Mouse (Mus musculus) forebrain, embryonic 16.5 days (tissue): ENCODE measurements at regions not wholly inside any gene's neighbourhood (a gene's known extent, or its start where the extent isn't known, plus 50 kb on each side); places are given as distances from the start of the nearest gene placed in this dataset.
A peak's percentile ranks its signal among the peaks of the same experiment; 100 is the strongest.
"Not testable (repeated sequence)": the region's sequence is repeated elsewhere in the genome, so short reads cannot be mapped to it uniquely, and the experiment has no call there.

Experiments
- ATAC-seq: fragments of 200-750 bp; cut with Nextera tagmentation; 2 replicates; pipeline ENCODE4 v1.8.0; 2017; ENCODE audit warnings: mild to moderate bottlenecking, moderate library complexity
- H3K27ac ChIP-seq: fragments of 300-500 bp; sonication (generic); 2 replicates; pipeline ENCODE4 v1.5.1; 2014; ENCODE audit warnings: low read length, control low read depth
- H3K27me3 ChIP-seq: fragments of 300-500 bp; sonication (generic); replicated peaks from 2 replicates; pipeline ENCODE4 v1.6.1; 2014; ENCODE audit warnings: low read length; ENCODE audit not compliant: control insufficient read depth, insufficient read depth
- H3K36me3 ChIP-seq: fragments of 300-500 bp; sonication (generic); 2 replicates; pipeline ENCODE4 v1.6.1; 2014; ENCODE audit not compliant: control insufficient read depth, insufficient read depth
- H3K4me1 ChIP-seq: fragments of 300-500 bp; sonication (generic); replicated peaks from 2 replicates; pipeline ENCODE4 v1.6.1; 2014; ENCODE audit warnings: low read length; ENCODE audit not compliant: control insufficient read depth, insufficient read depth
- H3K4me2 ChIP-seq: fragments of 300-500 bp; sonication (generic); 2 replicates; pipeline ENCODE4 v1.6.1; 2014; ENCODE audit warnings: mild to moderate bottlenecking, low read length, control low read depth
- H3K4me3 ChIP-seq: fragments of 300-500 bp; sonication (generic); replicated peaks from 2 replicates; pipeline ENCODE4 v1.5.1; 2014; ENCODE audit warnings: mild to moderate bottlenecking, low read length, control low read depth
- H3K9ac ChIP-seq: fragments of 300-500 bp; sonication (generic); replicated peaks from 2 replicates; pipeline ENCODE4 v1.6.1; 2014; ENCODE audit warnings: low read depth, low read length, control low read depth
- H3K9me3 ChIP-seq: fragments of 300-500 bp; sonication (generic); 2 replicates; pipeline ENCODE4 v1.6.1; 2016; ENCODE audit warnings: low read length; ENCODE audit not compliant: control insufficient read depth
- WGBS: fragments of 180-500 bp; shearing (Covaris S2); extraction: QIAGEN DNeasy Blood & Tissue Kit; methylation state at CpG from one replicate; pipeline ENCODE4 v1.1.7; 2014; 5-methylcytosine and 5-hydroxymethylcytosine counted together

DNA sequence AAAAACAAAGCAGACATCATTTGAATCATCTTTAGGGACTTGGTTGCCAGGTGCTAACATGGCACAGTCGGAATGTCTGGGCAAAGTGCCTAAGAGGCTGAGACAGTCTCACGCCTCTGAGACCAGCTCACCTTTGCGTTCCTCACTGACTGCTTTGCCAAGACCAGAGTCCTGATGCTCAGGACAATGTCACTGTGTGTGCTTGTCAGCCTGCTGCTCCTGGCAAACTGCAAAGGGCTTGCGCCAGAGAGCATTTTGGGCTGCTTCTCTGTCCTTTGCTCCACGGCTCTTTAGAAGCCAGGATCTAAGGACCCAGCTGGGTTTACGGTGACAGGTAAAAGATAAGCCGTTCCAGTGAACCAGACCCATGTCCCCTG, 107.5 kb upstream of the Gcfc2 start:
- H3K4me2 ChIP-seq: no peak overlapping the region
- no peak overlapping the region for H3K9ac ChIP-seq

DNA sequence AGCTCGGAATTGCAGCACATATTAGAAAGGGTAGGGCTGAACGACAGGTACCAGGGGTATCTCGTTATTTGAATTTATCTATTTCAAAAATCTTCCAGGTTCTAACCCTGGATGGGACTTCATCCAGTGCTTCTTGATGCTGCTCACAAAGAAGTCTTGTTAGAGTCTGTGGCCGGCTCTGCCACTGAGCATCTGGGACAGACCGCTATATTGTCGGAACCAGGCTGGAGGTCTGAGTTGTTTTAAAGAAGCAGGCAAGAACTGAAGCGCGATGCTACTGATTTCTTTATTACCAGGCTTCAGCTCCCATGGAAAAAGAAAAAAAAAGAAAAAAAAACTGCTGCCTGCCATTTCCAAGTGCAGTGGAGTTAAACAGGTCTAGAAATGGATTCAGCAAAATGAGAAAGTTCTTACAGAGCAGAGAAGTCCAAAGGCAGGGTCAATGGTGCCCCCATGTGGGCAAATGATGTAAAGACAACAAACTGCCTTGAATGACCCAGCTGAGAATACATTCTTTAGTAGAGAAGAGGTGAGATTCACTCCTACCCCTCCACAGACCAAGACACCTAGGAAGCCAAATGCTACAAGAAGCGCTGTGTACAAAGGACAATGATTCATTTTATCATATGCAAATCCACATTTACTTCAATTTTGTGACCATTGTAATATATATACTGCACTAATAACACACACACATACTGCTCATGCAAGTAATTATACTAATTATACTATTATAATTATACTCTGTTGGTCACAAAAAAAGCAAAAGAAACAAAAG, 106.2 kb upstream of the Gcfc2 start:
- WGBS: 65% methylated on average over 9 of the region's 9 CpGs
- no peaks in the 10 kb centered on the region for H3K27me3 ChIP-seq
- H3K4me1 ChIP-seq: 0 out of 2 replicates have a peak, but pooled peaks cover 7% of the 10 kb centered on the region
- H3K9ac ChIP-seq: no peak overlapping the region
- H3K9me3 ChIP-seq: no peaks in the 10 kb centered on the region
- no peak overlapping the region for H3K4me3 ChIP-seq
- H3K4me2 ChIP-seq: no peak overlapping the region
- no peak overlapping the region for H3K27ac ChIP-seq
- H3K36me3 ChIP-seq: no peaks in the 10 kb centered on the region
- ATAC-seq: peak; percentile 80

More for the DNA sequence above, 107.5 kb upstream of the Gcfc2 start:
- no peak for ATAC-seq
- no peak overlapping the region for H3K4me3 ChIP-seq
- no peaks in the 10 kb centered on the region for H3K27me3 ChIP-seq
- WGBS: 65% methylated on average over 7 of the region's 7 CpGs
- 0 out of 2 replicates have a peak, but pooled peaks cover 7% of the 10 kb centered on the region for H3K4me1 ChIP-seq
- H3K9me3 ChIP-seq: no peaks in the 10 kb centered on the region
- H3K36me3 ChIP-seq: no peaks in the 10 kb centered on the region
- no peak overlapping the region for H3K27ac ChIP-seq

DNA sequence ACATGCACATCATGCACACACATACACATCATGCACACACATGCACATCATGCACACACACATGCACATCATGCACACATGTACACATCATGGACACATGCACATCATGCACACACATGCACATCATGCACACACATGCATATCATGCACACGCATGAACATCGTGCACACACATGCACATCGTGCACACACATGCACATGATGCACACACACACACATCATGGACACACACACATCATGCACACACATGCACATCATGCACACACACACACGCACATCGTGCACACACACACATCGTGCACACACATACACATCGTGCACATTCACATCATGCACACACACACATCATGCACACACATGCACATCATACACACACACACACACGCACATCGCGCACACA, 104.9 kb upstream of the Gcfc2 start:
- WGBS: 97% methylated on average over 10 of the region's 10 CpGs

DNA sequence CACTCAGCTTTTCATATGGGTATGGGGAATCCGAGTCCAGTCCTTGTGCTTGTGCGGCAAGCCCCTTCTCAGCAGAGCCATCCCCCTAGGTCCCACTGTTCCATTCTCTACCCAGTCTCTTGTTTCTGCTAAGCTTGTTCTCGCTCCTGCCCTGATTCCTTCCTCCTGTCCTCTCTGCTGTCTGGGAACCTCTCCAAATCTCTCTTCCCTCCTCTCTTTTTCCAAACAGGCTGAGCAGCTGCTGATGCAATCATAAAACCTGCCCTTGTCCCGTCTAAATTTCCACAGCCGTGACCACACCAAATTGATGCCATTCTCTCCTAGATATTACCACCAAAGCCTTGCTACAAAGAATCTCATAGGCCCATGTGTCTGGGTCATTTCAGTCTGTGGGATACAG, 103.4 kb upstream of the Gcfc2 start:
- H3K27me3 ChIP-seq: no peaks in the 10 kb centered on the region
- H3K9me3 ChIP-seq: no peaks in the 10 kb centered on the region
- H3K4me3 ChIP-seq: no peak overlapping the region
- H3K27ac ChIP-seq: no peak overlapping the region
- no peak overlapping the region for H3K4me2 ChIP-seq
- no peak for ATAC-seq
- H3K4me1 ChIP-seq: 0 out of 2 replicates have a peak, but pooled peaks cover 7% of the 10 kb centered on the region
- H3K9ac ChIP-seq: no peak overlapping the region
- 75% methylated on average over 5 of the region's 5 CpGs for WGBS
- H3K36me3 ChIP-seq: no peaks in the 10 kb centered on the region

More for the DNA sequence above, 104.9 kb upstream of the Gcfc2 start:
- H3K36me3 ChIP-seq: no peaks in the 10 kb centered on the region
- H3K9ac ChIP-seq: no peak overlapping the region
- no peak overlapping the region for H3K4me3 ChIP-seq
- H3K4me2 ChIP-seq: no peak overlapping the region
- no peaks in the 10 kb centered on the region for H3K27me3 ChIP-seq
- no peak for ATAC-seq
- H3K27ac ChIP-seq: no peak overlapping the region
- no peaks in the 10 kb centered on the region for H3K9me3 ChIP-seq
- 0 out of 2 replicates have a peak, but pooled peaks cover 7% of the 10 kb centered on the region for H3K4me1 ChIP-seq

DNA sequence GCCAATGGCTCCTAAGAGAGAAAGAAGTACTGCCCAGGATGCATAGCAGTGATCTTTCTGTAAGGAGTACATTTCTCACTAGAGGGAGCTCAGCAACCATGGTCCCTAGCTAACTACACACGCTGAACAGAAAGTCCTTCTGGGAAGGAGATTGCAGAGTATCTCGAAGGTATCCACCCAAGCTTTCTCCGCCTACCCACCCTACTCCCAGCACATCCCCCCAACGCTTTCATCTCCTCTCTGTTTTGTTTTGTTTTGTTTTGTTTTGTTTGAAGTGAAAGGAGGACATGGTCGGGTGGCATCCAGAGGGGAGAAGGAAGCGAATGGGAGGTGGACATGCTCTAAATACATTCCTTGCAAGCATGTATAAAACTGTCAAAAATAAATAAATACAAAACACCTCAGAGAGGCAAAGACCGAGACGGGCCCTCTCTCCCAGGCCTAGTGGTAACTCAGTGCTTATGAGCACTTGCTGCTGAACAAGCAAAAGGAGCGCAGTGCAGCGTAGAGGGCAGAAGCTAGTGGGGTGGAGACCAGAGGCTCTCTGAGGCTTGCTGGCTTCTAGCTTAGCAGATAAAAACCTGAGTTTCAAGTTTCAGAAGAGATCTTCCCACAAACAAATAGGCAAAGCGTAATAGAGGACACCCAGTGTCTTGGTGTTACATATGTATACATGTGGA, 83.9 kb upstream of the Gcfc2 start:
- no peaks in the 10 kb centered on the region for H3K36me3 ChIP-seq
- H3K9ac ChIP-seq: no peak overlapping the region
- no peak overlapping the region for H3K27ac ChIP-seq
- H3K27me3 ChIP-seq: no peaks in the 10 kb centered on the region
- no peaks in the 10 kb centered on the region for H3K4me1 ChIP-seq
- peak overlapping the region; percentile 17; the same call in 1 of the 2 replicates for H3K4me2 ChIP-seq
- H3K4me3 ChIP-seq: no peak overlapping the region
- H3K9me3 ChIP-seq: no peaks in the 10 kb centered on the region
- 75% methylated on average over 11 of the region's 11 CpGs for WGBS
- ATAC-seq: no peak

DNA sequence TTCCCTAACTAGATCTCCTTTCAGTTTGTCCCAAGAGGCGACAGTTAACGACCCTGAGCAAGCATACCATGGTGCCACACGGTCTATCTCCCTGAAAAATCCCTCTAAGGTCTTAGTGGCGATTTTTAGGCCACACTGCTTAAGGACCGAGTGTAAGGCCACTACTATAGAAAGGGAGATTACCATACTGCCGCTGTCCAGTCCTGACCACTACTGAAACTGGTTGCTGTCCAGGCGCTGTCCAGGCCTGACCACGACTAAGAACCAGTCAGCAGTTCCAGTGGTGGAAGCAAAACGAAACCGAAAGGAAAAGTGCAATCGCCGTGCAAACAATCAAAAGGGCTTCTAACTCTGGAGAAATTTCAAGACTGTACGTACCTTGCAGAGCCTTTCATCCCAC, 55.3 kb upstream of the Gcfc2 start:
- H3K27me3 ChIP-seq, H3K4me1 ChIP-seq, H3K9me3 ChIP-seq, H3K4me2 ChIP-seq, H3K9ac ChIP-seq, H3K4me3 ChIP-seq, H3K27ac ChIP-seq, H3K36me3 ChIP-seq, ATAC-seq: not testable (repeated sequence)
- 88% methylated on average over 13 of the region's 13 CpGs for WGBS
